Mouse (Mus musculus) duodenum, adult 2 months (tissue): ENCODE measurements around the gene Gm7954. TPM values are rescaled to one million over a fixed set of nuclear protein-coding genes. Genes with fewer than 3 reads are reported as not detected.

Experiments used
- polyA plus RNA-seq: library from polyadenylated mRNA; depleted of rRNA; stranded (reverse); fragments of >200 nt; gene quantifications from 2 replicates; pipeline ENCODE4 v1.2.3, GENCODE M21; 2012; ENCODE audit warnings: low replicate concordance; rRNA removed

The Gm7954 gene
- not detected in 2 replicates for polyA plus RNA-seq

GRCm38 (mm10) chr14:41453418-41453817, at the start of gene Gm7954:
TSS of gene Gm7954 (minus strand) at chr14:41453518.

GRCm38 (mm10) chr14:41489385-41489784, 36.1 kb upstream of the Gm7954 start, which contains the start of gene Gm3486:
TSS of gene Gm3486 (minus strand) at chr14:41489485.

GRCm38 (mm10) chr14:41408181-41408580, 45.1 kb downstream of the Gm7954 start, which contains the start of gene Gm6482:
TSS of gene Gm6482 (minus strand) at chr14:41408281.

Other genes with a start within 250 kb of the Gm7954 start
- gene Gm2832, start 174.7 kb downstream of the Gm7954 start, polyA plus RNA-seq = not detected in 2 replicates
- not detected in 2 replicates for gene Gm5798, start 104.9 kb downstream of the Gm7954 start, polyA plus RNA-seq
- not detected in 2 replicates for gene Gm7945, start 67.1 kb downstream of the Gm7954 start, polyA plus RNA-seq
- not detected in 2 replicates for gene Gm6482, start 45.2 kb downstream of the Gm7954 start, polyA plus RNA-seq
- gene Gm3486, start 36.0 kb upstream of the Gm7954 start, polyA plus RNA-seq = not detected in 2 replicates
- gene Gm7970, start 102.1 kb upstream of the Gm7954 start, polyA plus RNA-seq = not detected in 2 replicates
- gene 1700049E17Rik2, start 119.7 kb upstream of the Gm7954 start, polyA plus RNA-seq = not detected in 2 replicates
- not detected in 2 replicates for gene Gm3072, start 171.1 kb upstream of the Gm7954 start, polyA plus RNA-seq
- gene Gm3676, start 193.0 kb upstream of the Gm7954 start, polyA plus RNA-seq = not detected in 2 replicates
- gene Gm8068, start 248.4 kb upstream of the Gm7954 start, polyA plus RNA-seq = not detected in 2 replicates